Mouse (Mus musculus) spleen, adult 2 months (tissue): ENCODE measurements around the gene Nxph4.

Source experiments
- CTCF ChIP-seq: fragments of 200-500 bp; IDR thresholded peaks from 2 replicates; pipeline ENCODE4 v1.5.1; 2011; ENCODE audit warnings: mild to moderate bottlenecking, inconsistent platforms; ENCODE audit not compliant: insufficient read depth, insufficient read length, insufficient replicate concordance; ENCODE audit errors: extremely low read depth
- POLR2A ChIP-seq: fragments of 200-500 bp; IDR thresholded peaks from 2 replicates; pipeline ENCODE4 v1.6.1; 2011; ENCODE audit warnings: low read depth, low read length, inconsistent platforms

DNA sequence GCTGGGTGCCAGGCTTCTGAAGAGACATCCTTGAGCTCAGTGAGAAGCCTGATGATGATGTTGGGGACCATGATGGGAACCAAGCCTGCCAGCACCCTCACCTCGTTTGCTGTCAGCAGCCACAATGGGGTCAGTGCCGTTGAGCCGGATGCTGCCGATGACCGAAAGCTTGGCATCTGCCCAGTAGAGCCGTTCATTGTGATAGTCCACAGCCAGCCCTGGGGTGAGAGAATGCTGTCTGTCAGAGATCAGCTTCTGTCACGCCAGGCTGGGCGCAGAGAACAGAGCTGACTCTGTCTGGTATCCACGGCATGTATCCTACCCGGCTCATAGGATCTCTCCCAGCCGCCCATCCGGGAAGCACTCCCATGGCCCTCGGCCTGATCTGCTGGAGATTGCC is 7.7 kb upstream of the Nxph4 start:
- TF ChIP-seq POLR2A (no peak), CTCF (no peak)
